In the genomic region with DNA sequence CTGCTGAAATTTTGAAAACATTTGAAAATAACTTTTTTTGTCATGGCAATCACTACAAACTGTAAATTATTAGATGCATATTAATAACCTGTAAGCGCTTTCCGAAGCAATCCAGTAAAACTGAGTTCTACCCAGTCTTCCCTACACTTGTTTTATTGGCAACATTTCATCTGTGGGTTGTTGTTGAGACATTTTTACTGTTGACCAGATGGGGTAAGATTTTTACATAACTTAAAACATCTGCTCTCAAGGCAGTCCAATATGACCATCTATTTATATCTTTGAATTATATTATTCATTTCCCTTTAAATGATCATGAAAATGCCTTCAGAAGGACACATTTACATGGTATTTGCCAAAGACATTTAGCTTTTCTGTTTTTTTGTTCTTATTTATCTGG, we compare ENCODE assay signal across 26 mouse cellular contexts.
"Had no signal": no experiment of that assay in that cellular context is flagged by ENCODE, and none has a peak within 500 bp of the region (broad histone marks: within the 10 kb centered on the region; RNA-seq: fewer than 3 reads in every experiment).

No protein-coding gene starts in this region.

- H3K4me2 ChIP-seq: heart, embryonic 11.5 days; heart, embryonic 13.5 days; heart, embryonic 15.5 days; hindbrain, embryonic 13.5 days; hindbrain, embryonic 15.5 days; kidney, embryonic 15.5 days; limb, embryonic 13.5 days; limb, embryonic 15.5 days; liver, embryonic 12.5 days had no signal

- H3K4me1 ChIP-seq: heart, embryonic 13.5 days; heart, embryonic 15.5 days; hindbrain, embryonic 13.5 days; hindbrain, embryonic 15.5 days; kidney, embryonic 15.5 days; limb, embryonic 13.5 days; limb, embryonic 15.5 days; liver, embryonic 12.5 days had no signal

- H3K27ac ChIP-seq: heart, adult 2 months; heart, embryonic 13.5 days; heart, embryonic 15.5 days; hindbrain, embryonic 13.5 days; hindbrain, embryonic 15.5 days; hindbrain, postnatal 0 days; kidney, embryonic 15.5 days; kidney, postnatal 0 days; limb, embryonic 13.5 days; limb, embryonic 15.5 days; liver, embryonic 12.5 days; liver, embryonic 14.5 days had no signal

- H3K4me3 ChIP-seq: heart, adult 2 months; heart, embryonic 13.5 days; heart, embryonic 15.5 days; hindbrain, embryonic 13.5 days; hindbrain, embryonic 15.5 days; kidney, embryonic 15.5 days; limb, embryonic 13.5 days; limb, embryonic 15.5 days; liver, embryonic 12.5 days had no signal

- ATAC-seq: forebrain, postnatal 0 days; hindbrain, postnatal 0 days; intestine, embryonic 16.5 days; liver, embryonic 12.5 days had no signal

- H3K9me3 ChIP-seq: heart, embryonic 13.5 days; heart, embryonic 15.5 days; hindbrain, embryonic 13.5 days; hindbrain, embryonic 15.5 days; kidney, embryonic 15.5 days; limb, embryonic 13.5 days; limb, embryonic 15.5 days had no signal

- H3K36me3 ChIP-seq: heart, embryonic 13.5 days; heart, embryonic 15.5 days; hindbrain, embryonic 13.5 days; hindbrain, embryonic 15.5 days; kidney, embryonic 15.5 days; limb, embryonic 13.5 days; limb, embryonic 15.5 days; liver, embryonic 12.5 days had no signal

- H3K27me3 ChIP-seq: heart, embryonic 13.5 days; heart, embryonic 15.5 days; hindbrain, embryonic 13.5 days; hindbrain, embryonic 15.5 days; kidney, embryonic 15.5 days; limb, embryonic 13.5 days; limb, embryonic 15.5 days; liver, embryonic 12.5 days had no signal

- DNase-seq: forebrain, postnatal 0 days; gastrocnemius, postnatal 14 days; gastrocnemius, postnatal 36 days; heart, adult 11 months; heart, adult 2 months; heart, postnatal 14 days; heart, postnatal 36 days; kidney, adult 11 months; kidney, adult 2 months; kidney, adult 9 months; kidney, postnatal 14 days; kidney, postnatal 36 days; left cerebral cortex, postnatal 4 days had no signal

- H3K9ac ChIP-seq: forebrain, postnatal 0 days; heart, embryonic 13.5 days; heart, embryonic 15.5 days; hindbrain, embryonic 13.5 days; hindbrain, embryonic 15.5 days; kidney, embryonic 15.5 days; limb, embryonic 13.5 days; limb, embryonic 15.5 days; liver, embryonic 12.5 days; liver, embryonic 14.5 days had no signal
